Mouse (Mus musculus) adrenal gland, adult 2 months (tissue): Measurements from ENCODE around the gene Samd13. TPM values are rescaled to one million over a fixed set of nuclear protein-coding genes. Genes with fewer than 3 reads are reported as not detected.

ENCODE experiments used
- DNase-seq: peaks from one replicate; pipeline ENCODE4 v3.0.0; 2021
- long read RNA-seq: library from polyadenylated mRNA; stranded (forward); transcript quantifications from one replicate; pipeline ENCODE4 v2.0.0, GENCODE M21; 2021
- polyA plus RNA-seq: library from polyadenylated mRNA; depleted of rRNA; stranded (reverse); fragments of >200 nt; gene quantifications from 2 replicates; pipeline ENCODE4 v1.2.3, GENCODE M21; 2012; rRNA removed
- total RNA-seq, 2 experiments: library from RNA; stranded (reverse); gene quantifications; 2 replicates each; pipeline ENCODE4 v1.2.3; 2021

Gene Samd13
- under 1 TPM; 0.55 to 0.93 TPM for total RNA-seq
- polyA plus RNA-seq, result not detected in 2 replicates
- long read RNA-seq, result 0 reads

DNA sequence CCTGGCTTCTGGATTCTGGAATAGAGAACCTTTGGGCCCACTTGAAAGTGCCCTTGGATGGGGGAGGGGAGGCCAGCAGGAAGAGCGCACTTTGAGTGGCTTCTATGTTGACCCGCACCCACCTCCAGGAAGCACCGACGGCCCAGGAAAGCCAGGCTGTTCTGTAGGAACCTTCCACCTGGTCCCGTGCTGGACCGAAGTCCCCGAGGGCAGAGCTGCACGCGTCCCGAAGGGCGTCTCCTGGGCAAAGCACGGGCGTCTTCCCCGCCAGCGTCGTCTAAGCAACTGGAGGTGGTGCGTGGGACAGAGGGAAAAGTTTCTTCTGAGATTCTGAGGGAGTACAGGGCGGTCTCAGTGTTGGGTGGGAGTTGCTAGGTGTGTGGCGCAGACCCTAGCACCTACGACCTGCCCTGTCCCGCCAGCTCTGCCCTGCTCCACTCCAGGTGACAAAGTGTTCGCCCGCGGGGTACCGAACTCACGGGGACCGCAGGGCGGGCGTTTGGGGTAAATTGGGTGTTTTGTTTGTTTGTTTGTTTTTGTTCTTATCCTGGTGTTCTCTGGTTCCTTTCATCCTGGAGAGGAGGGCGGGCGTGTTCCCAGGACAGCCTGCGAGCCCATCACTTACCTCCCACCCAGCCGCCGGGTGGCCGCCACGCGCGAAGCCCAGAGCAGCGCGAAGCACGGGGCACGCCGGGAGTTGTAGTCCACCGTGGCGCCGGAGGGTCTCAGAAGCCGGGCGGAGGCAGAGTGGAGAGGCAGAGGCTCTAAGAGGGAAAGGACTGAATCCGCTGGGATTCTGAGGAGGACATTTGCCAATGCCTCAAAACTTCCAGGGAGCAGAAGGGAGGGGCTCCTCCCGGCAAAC lies at the start of gene Samd13:
TSS of gene Samd13 (minus strand) at position 782 of the 865 bp plus-strand sequence.
- DNase-seq, result peak; percentile 54

- no peak for DNase-seq
Measured at GRCm38 (mm10) chr3:146731499-146731898, 46.1 kb upstream of the Samd13 start.

DNA sequence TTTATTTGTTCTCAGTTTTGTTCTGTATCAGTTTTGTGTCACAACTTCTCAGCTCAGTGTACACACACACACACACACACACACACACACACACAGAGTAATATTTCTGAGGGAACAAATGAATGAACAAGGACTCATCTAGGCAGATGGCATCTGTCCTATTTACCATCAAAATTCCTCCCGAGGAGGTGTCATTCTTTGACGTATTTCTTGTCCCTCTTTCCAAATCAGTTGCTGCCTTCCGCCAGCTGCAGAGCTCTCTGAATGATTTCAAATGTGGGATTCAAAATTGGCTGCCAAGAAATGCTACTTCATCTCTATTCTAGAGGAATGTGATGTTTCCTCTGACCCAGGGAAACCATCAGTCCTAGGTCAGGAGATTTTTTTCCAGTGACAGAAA lies 37.6 kb upstream of the Samd13 start:
- DNase-seq, result no peak

DNA sequence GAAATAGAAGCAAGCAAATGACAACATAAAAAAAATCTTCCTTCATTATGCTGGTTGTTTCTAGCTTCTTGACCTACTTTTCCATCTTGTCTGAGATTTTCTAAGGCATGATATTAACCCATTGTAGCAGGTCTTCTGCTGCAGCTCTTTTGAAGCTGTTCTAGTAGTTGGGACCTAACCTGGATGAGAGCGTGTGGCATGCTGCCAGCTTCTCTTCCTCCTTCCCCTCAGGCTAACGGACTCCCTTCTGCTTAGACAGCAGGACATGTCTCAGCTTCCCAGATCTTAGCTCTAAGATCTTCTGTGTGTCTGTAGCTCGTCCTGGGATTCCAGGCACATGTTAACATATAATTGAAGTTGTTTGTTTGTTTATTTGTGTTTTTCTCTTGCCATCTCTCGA lies 34.3 kb upstream of the Samd13 start:
- no peak for DNase-seq

DNA sequence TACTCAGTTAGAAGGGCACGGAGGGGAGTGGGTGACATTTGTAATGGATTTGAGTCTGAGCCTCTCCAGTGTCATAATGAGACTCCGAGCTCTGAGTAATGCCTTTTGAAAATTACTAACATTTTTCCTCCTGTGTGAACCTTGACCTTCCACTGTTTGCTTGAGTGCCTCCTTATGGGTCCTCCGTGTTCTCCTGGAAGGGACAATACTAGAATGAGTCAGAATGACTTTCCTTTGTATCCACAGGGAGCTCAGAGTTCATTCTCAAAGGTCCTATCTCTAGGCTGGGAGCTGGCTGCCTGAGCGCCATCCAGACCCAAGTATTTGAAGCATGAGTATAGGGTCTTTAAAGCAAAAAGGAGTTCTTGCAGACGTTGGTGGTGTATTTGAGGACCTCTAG lies 32.9 kb upstream of the Samd13 start:
- DNase-seq, result peak; percentile 3

DNA sequence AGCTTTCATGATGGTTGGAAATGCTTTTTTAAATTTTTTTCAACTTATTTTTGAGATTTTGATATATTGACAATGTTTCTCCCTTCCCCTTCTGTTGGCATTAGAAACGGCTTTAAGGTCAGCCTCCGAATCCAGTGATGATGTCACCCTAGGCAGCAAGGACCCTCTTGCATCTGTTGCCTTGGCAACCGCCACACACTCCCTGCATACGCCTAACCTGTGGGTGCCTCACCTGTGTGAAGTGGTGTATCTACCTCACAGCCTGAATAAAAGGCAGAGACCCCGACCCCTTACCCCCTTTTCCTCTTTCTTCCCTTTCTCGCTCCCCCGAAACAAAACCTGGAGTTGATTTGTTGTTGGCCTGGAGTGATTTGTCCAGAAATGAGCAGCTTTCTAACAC lies 26.9 kb upstream of the Samd13 start:
- DNase-seq, result no peak

GRCm38 (mm10) chr3:146711559-146711958 lies 26.2 kb upstream of the Samd13 start:
- peak; percentile 14 for DNase-seq

DNA sequence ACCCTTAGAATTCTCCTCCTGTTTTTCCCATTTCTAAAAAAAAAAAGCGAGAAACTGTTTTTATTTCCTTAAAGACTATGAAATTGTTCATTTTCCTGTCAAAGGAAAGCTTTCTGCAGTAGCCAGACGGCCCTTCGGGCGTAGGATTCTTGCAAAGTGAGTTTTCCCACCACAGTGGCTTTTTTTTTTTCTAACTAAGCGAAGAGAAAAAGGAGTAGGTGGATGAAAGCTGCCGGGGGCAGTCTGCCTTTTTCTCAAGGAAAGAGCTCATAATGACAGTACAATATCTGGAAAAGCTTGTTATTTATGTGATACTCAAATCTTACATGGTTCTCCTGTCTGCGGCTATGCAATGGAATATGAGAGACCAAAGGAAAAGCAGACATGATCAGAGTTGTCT lies 25.7 kb upstream of the Samd13 start:
- DNase-seq, result no peak

DNA sequence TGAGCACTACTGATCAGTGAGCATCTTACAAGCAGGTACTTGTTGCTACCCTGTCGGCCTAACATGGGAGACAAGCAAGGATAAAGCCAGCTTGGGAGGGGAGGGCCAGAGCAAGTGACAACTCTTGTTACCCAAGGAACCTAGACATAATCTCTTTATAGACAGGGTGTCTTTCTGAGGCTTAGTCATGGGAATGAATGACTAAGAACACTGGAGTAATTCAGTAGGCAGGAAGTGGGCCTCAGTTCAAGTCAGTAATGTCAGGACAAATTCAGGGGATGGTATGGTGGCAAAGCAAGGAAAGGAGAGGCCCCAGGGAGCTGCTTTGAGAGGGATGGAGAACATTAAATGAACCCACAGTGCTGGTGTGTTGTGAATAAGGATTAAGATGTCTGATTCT lies 23.7 kb upstream of the Samd13 start:
- no peak for DNase-seq

GRCm38 (mm10) chr3:146708381-146708780 lies 23.0 kb upstream of the Samd13 start:
- DNase-seq, result no peak

DNA sequence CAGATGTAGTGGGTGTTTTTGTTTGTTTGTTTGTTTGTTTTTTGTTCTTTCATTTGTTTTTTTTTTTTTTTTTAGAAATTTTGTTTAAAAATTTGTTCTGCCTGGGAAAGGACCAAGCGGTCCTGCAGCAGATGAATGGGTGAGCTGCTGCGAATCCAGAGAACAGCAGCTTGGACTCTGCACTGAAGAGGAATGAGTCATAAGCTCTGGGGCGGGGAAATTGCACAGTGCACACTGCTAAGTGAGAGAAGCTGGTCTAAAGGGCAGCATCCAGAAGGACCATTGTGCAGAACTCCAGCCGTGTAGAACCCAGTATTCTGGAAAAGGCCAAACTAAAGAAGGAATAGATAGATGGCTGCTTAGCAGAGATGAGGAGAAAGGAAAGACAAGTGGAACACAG lies 18.7 kb upstream of the Samd13 start:
- DNase-seq, result no peak

DNA sequence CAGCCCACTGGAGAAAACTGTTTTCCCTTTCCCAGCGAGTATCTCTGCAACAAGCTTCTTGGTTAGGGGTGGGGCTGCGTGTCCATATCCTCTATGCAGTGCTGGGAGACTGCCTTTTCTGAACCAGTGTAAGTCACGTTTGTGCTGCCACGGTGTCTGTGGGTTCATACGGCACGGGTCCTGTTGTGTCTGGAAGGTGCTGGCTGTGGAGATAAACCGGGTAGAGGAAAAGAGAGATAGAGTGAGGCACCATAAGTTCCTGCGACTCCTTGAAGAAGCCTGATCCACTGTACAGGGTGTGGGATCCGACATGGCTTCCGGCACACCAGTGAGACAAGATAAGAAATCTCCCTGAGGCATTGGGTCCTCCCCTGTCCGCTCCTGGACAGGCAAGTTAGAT lies 14.7 kb upstream of the Samd13 start:
- no peak for DNase-seq

DNA sequence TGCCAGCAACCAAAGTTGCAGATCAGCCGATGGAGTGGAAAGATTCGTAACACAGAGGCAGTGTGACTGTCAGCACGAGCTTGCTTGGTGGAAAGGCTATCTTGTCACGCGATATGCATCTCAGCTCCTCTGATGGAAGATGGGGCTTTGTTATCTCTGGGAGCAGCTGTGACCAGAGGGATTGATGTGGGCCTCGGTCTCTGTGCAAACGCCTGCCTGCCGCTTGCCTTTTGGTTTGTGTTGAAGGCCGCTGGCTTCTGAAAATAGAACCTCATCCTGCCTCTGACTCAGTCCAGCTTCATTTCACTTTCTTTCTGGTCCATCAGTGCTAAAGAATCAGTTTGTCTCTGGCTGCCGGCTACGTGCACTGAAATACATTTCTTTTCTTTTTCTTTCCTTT lies 13.6 kb upstream of the Samd13 start:
- DNase-seq, result peak; percentile 76

DNA sequence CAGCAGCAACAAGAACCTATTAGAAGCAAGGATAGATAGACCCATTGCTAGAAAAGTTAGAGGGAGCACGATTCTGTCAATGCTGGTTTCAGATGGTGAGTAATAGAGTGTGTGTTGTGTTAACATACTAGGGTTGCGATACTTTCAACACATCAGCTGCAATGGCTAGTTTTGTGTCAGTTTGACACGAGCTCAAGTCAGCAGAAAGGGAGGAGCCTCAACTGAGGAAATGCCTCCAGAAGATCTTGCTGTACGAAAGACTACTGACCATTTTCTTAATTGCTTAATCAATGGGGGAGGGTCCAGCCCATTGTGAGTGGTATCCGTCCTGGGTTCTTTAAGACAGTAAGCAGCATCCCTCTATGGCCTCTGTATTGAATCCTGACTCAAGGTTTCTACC lies 7.2 kb upstream of the Samd13 start:
- no peak for DNase-seq

GRCm38 (mm10) chr3:146687121-146687725 lies 1.8 kb upstream of the Samd13 start:
- DNase-seq, result no peak

GRCm38 (mm10) chr3:146686428-146686827 lies 1.0 kb upstream of the Samd13 start:
- no peak for DNase-seq

GRCm38 (mm10) chr3:146683095-146683494 lies 2.3 kb downstream of the Samd13 start:
- DNase-seq, result no peak

DNA sequence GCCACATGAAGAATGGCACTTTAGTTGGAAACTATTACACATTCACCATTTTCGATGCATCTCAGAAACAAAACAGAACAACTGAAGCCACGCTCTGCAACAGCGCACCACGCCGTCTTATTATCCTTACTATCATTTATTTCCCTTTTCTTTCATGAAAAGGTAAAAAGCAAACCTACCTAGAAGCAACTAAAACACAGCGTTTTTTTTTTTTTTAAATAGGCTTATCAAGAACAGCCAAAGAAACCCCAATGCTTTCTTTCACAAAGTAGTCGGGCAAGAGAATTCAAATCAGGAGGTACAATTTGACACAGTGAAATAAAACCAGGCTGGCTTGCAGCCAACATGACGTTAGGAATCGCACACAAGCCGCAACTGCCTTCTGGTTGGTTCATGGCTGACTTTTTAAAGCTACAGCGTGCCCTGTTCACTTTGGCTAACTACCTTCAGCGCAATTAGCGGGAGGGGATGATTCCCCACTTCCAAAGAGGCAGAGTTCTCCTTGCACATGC lies 3.2 kb downstream of the Samd13 start:
- DNase-seq, result peak; percentile 70

- DNase-seq, result no peak
Measured at GRCm38 (mm10) chr3:146681696-146682095, 3.7 kb downstream of the Samd13 start.

- DNase-seq, result no peak
Measured at GRCm38 (mm10) chr3:146680625-146681024, 4.8 kb downstream of the Samd13 start.

GRCm38 (mm10) chr3:146679646-146680045 lies 5.7 kb downstream of the Samd13 start:
- DNase-seq, result no peak

DNA sequence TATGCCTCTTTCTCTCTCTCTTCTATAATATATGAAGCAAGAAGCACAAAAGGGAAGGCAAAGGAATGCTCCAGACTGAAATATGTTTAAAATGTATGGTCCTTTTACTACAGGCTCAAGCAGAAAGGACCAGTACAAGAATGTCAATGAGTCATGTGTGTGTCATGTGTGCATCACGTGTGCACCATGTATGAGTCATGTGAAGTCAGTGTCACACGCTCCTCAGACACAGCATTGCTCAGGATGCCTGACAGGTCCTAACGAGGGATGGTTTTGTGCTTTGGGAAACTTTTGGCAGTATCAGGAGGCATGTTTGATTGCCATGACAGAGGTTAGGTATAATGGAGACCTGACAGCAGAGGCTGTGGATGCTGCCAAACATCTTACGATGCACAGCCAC lies 9.2 kb downstream of the Samd13 start:
- DNase-seq, result no peak

DNA sequence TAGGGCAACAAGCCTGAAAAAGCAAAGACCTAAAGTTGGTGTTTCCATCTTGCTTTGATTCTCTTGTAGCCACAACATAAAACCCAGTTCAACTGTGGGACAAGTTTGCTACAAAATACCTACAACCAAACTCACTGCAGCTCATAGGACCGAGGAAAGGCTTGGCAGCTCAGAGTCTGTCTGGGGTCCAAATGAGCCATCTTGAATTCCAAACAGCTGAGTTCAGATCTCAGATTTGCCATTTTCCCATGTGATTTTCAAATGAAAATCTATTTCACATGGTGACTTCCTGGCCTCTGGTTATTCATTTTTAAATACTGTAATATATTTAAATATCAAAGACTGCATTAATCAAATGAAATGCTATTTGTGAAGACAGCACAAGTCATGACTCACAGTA lies 10.3 kb downstream of the Samd13 start:
- no peak for DNase-seq
